Mouse (Mus musculus): ENCODE results near the gene Olfr292.

- no peak for TF ChIP-seq RCOR1 (IDR thresholded peaks at IDR 0.05; ENCODE audit: low read depth, low read length)
- no peak for TF ChIP-seq MAX (IDR thresholded peaks at IDR 0.05; ENCODE audit: low read length)
- no peak for TF ChIP-seq EP300 (IDR thresholded peaks at IDR 0.05; ENCODE audit: low read depth in 1 of 2, low read length in 2 of 2)
- TF ChIP-seq UBTF (IDR thresholded peaks at IDR 0.05; ENCODE audit: borderline replicate concordance, insufficient read depth, low read depth, low read length): no peak
- TF ChIP-seq MAFK (IDR thresholded peaks at IDR 0.05; ENCODE audit: borderline replicate concordance, low read depth, low read length): no peak
- no peak for TF ChIP-seq ZKSCAN1 (IDR thresholded peaks at IDR 0.05; ENCODE audit: low read depth, low read length)
- TF ChIP-seq NELFE (IDR thresholded peaks at IDR 0.05; ENCODE audit: low read depth, low read length): no peak
- TF ChIP-seq CTCF (IDR thresholded peaks at IDR 0.05 in 2 of 3, conservative IDR thresholded peaks at IDR 0.05 in 1 of 3; ENCODE audit: control insufficient read depth in 1 of 3, insufficient read depth in 1 of 3, low read depth in 2 of 3, low read length in 3 of 3, poor library complexity in 1 of 3, severe bottlenecking in 1 of 3): no peak
- TF ChIP-seq POLR2A (IDR thresholded peaks at IDR 0.05; ENCODE audit: control insufficient read depth in 1 of 2, insufficient read depth in 1 of 2, low read depth in 1 of 2, low read length in 2 of 2, poor library complexity in 1 of 2): no peak
- no peak for TF ChIP-seq HCFC1 (IDR thresholded peaks at IDR 0.05; ENCODE audit: low read depth, low read length)
- no peak for TF ChIP-seq MEF2A (IDR thresholded peaks at IDR 0.05; ENCODE audit: extremely low read depth, insufficient replicate concordance, low read depth, low read length, poor library complexity, severe bottlenecking)
- TF ChIP-seq BHLHE40 (IDR thresholded peaks at IDR 0.05; ENCODE audit: borderline replicate concordance, low read depth, low read length): no peak
Observed at GRCm38 (mm10) chr7:86688030-86688429, at the start of gene Olfr292.
